Mouse (Mus musculus) left cerebral cortex, adult 11 months (tissue): ENCODE data around the gene Megf11.

ENCODE experiments used
- DNase-seq: peaks from one replicate; pipeline ENCODE4 v3.0.0; 2022; ENCODE audit warnings: low spot score

The Megf11 gene

GRCm38 (mm10) chr9:64520747-64521283, 135.4 kb downstream of the Megf11 start:
- DNase-seq: no peak

GRCm38 (mm10) chr9:64523264-64524045, 138.0 kb downstream of the Megf11 start:
- no peak for DNase-seq

GRCm38 (mm10) chr9:64528061-64528460, 142.6 kb downstream of the Megf11 start:
- peak; percentile 58 for DNase-seq

- DNase-seq: no peak
These were observed 143.2 kb downstream of the Megf11 start for GRCm38 (mm10) chr9:64528595-64528994.

GRCm38 (mm10) chr9:64531935-64532334, 146.5 kb downstream of the Megf11 start:
- no peak for DNase-seq

GRCm38 (mm10) chr9:64532711-64533242, 147.4 kb downstream of the Megf11 start:
- no peak for DNase-seq

- no peak for DNase-seq
These were observed 148.2 kb downstream of the Megf11 start for GRCm38 (mm10) chr9:64533488-64534119.

- DNase-seq: no peak
These were observed 148.9 kb downstream of the Megf11 start for GRCm38 (mm10) chr9:64534313-64534712.

GRCm38 (mm10) chr9:64534856-64535539, 149.6 kb downstream of the Megf11 start:
- DNase-seq: no peak

GRCm38 (mm10) chr9:64537821-64538220, 152.4 kb downstream of the Megf11 start:
- DNase-seq: no peak

- DNase-seq: no peak
These were observed 156.8 kb downstream of the Megf11 start for GRCm38 (mm10) chr9:64542246-64542645.

GRCm38 (mm10) chr9:64543125-64543524, 157.7 kb downstream of the Megf11 start:
- DNase-seq: no peak

GRCm38 (mm10) chr9:64546344-64546991, 161.0 kb downstream of the Megf11 start:
- no peak for DNase-seq

- no peak for DNase-seq
These were observed 162.9 kb downstream of the Megf11 start for GRCm38 (mm10) chr9:64548332-64548731.

- DNase-seq: no peak
These were observed 165.9 kb downstream of the Megf11 start for GRCm38 (mm10) chr9:64551307-64551706.

GRCm38 (mm10) chr9:64552046-64552445, 166.6 kb downstream of the Megf11 start:
- no peak for DNase-seq

GRCm38 (mm10) chr9:64553441-64553840, 168.0 kb downstream of the Megf11 start:
- no peak for DNase-seq

- no peak for DNase-seq
These were observed 170.2 kb downstream of the Megf11 start for GRCm38 (mm10) chr9:64555620-64556019.

- no peak for DNase-seq
These were observed 171.8 kb downstream of the Megf11 start for GRCm38 (mm10) chr9:64557110-64557745.

GRCm38 (mm10) chr9:64557846-64558530, 172.6 kb downstream of the Megf11 start:
- DNase-seq: no peak

GRCm38 (mm10) chr9:64564315-64564767, 178.9 kb downstream of the Megf11 start:
- no peak for DNase-seq
